Mouse (Mus musculus) adrenal gland, adult 8-10 months (tissue): ENCODE data around the gene Krt73. TPM values are rescaled to one million over a fixed set of nuclear protein-coding genes. Genes with fewer than 3 reads are reported as not detected.

ENCODE experiments used
- DNase-seq: peaks from one replicate; pipeline ENCODE4 v3.0.0; 2022
- total RNA-seq, 4 experiments: library from RNA; stranded (reverse); gene quantifications; 2 replicates each; pipeline ENCODE4 v1.2.4; 2022

Krt73 gene
- not detected for total RNA-seq

- DNase-seq, result no peak
These were observed at the start of gene Krt73 for GRCm38 (mm10) chr15:101802296-101802835. Gene Krt73, minus strand, starts transcription at chr15:101802346.

- DNase-seq, result no peak
These were observed 48.5 kb upstream of the Krt73 start, which contains the start of gene Krt1 for GRCm38 (mm10) chr15:101850694-101851093. Gene Krt1, minus strand, starts transcription at chr15:101850794.

- no peak for DNase-seq
These were observed 43.8 kb upstream of the Krt73 start for GRCm38 (mm10) chr15:101845971-101846403.

GRCm38 (mm10) chr15:101843192-101843591 is 41.0 kb upstream of the Krt73 start:
- no peak for DNase-seq

- DNase-seq, result no peak
These were observed 32.7 kb upstream of the Krt73 start for GRCm38 (mm10) chr15:101834784-101835328.

GRCm38 (mm10) chr15:101833131-101833530 is 31.0 kb upstream of the Krt73 start:
- DNase-seq, result peak; percentile 47

GRCm38 (mm10) chr15:101829441-101829840 is 27.3 kb upstream of the Krt73 start:
- no peak for DNase-seq

GRCm38 (mm10) chr15:101821786-101822185 is 19.6 kb upstream of the Krt73 start:
- DNase-seq, result no peak

GRCm38 (mm10) chr15:101817875-101818274 is 15.7 kb upstream of the Krt73 start, which contains the start of gene Krt2:
Gene Krt2, minus strand, starts transcription at chr15:101818169.
- DNase-seq, result no peak

GRCm38 (mm10) chr15:101803052-101803822 is 1.1 kb upstream of the Krt73 start:
- DNase-seq, result no peak

GRCm38 (mm10) chr15:101790867-101791266 is 11.3 kb downstream of the Krt73 start:
- no peak for DNase-seq

GRCm38 (mm10) chr15:101786360-101786759 is 15.8 kb downstream of the Krt73 start, which contains the start of gene Krt72:
Gene Krt72, minus strand, starts transcription at chr15:101786460.
- DNase-seq, result no peak

- no peak for DNase-seq
These were observed 28.7 kb downstream of the Krt73 start for GRCm38 (mm10) chr15:101773420-101773819.

GRCm38 (mm10) chr15:101772711-101773081 is 29.4 kb downstream of the Krt73 start:
- peak; percentile 70 for DNase-seq

GRCm38 (mm10) chr15:101772080-101772710 is 30.0 kb downstream of the Krt73 start:
- no peak for DNase-seq

GRCm38 (mm10) chr15:101770226-101770625 is 31.9 kb downstream of the Krt73 start:
- DNase-seq, result no peak

Other genes starting within 250 kb of the Krt73 start
- gene Krt90, start 239.4 kb downstream of the Krt73 start, total RNA-seq, result not detected
- gene Krt75, start 228.4 kb downstream of the Krt73 start, total RNA-seq, result not detected
- not detected for gene Gm5414, start 174.2 kb downstream of the Krt73 start, total RNA-seq
- gene Gm5478, start 155.0 kb downstream of the Krt73 start, total RNA-seq, result not detected
- gene Krt6b, start 122.1 kb downstream of the Krt73 start, total RNA-seq, result not detected
- not detected for gene Krt6a, start 108.0 kb downstream of the Krt73 start, total RNA-seq
- not detected for gene Krt5, start 89.4 kb downstream of the Krt73 start, total RNA-seq
- not detected for gene Krt71, start 59.2 kb downstream of the Krt73 start, total RNA-seq
- not detected for gene Krt72, start 15.9 kb downstream of the Krt73 start, total RNA-seq
- not detected for gene Krt2, start 15.8 kb upstream of the Krt73 start, total RNA-seq
- 1 to 10 TPM in 1 of 4 experiments, under 1 TPM in 3; 0.20 to 1.0 (median 0.58) TPM for gene Krt1, start 48.4 kb upstream of the Krt73 start, total RNA-seq
- not detected for gene Krt77, start 67.4 kb upstream of the Krt73 start, total RNA-seq
- gene Krt76, start 90.6 kb upstream of the Krt73 start, total RNA-seq, result under 1 TPM in 2 of 4 experiments, not detected in 2; 0.29 to 0.31 TPM
- gene Krt4, start 122.4 kb upstream of the Krt73 start, total RNA-seq, result not detected
- gene Krt79, start 138.0 kb upstream of the Krt73 start, total RNA-seq, result 1 to 10 TPM in 1 of 4 experiments, under 1 TPM in 3; 0.37 to 2.0 (median 0.57) TPM
- gene Krt78, start 151.9 kb upstream of the Krt73 start, total RNA-seq, result not detected
- gene Krt8, start 202.1 kb upstream of the Krt73 start, total RNA-seq, result 1 to 10 TPM in 2 of 4 experiments, under 1 TPM in 2; 0.49 to 1.3 (median 0.77) TPM
- gene Krt18, start 225.8 kb upstream of the Krt73 start, total RNA-seq, result 1 to 10 TPM; 1.3 to 2.4 (median 1.9) TPM